Mouse (Mus musculus): Measurements from ENCODE around the gene Srpx2.
A peak's percentile ranks its signal among the peaks of the same experiment; 100 is the strongest.

The Srpx2 gene

GRCm38 (mm10) chrX:133908261-133908660, at the start of gene Srpx2:
Gene Srpx2, plus strand, starts transcription at chrX:133908426.
- DNase-seq (ENCODE audit: low spot score) = no peak

- no peak for DNase-seq (ENCODE audit: low spot score)
These were observed 38.5 kb upstream of the Srpx2 start for GRCm38 (mm10) chrX:133869743-133870142.

GRCm38 (mm10) chrX:133887308-133887707, 20.9 kb upstream of the Srpx2 start:
- DNase-seq (ENCODE audit: low spot score) = no peak

- no peak for DNase-seq (ENCODE audit: low spot score)
These were observed 20.1 kb upstream of the Srpx2 start for GRCm38 (mm10) chrX:133888111-133888510.

- peak; percentile 78 for DNase-seq (ENCODE audit: low spot score)
These were observed 10.1 kb upstream of the Srpx2 start, which contains the start of gene Tspan6 for GRCm38 (mm10) chrX:133898014-133898542. Gene Tspan6, minus strand, starts transcription at chrX:133898429.

GRCm38 (mm10) chrX:133911397-133912103, 3.3 kb downstream of the Srpx2 start:
- DNase-seq (ENCODE audit: low spot score) = no peak

GRCm38 (mm10) chrX:133913006-133913405, 4.8 kb downstream of the Srpx2 start:
- no peak for DNase-seq (ENCODE audit: low spot score)

GRCm38 (mm10) chrX:133914219-133914618, 6.0 kb downstream of the Srpx2 start:
- DNase-seq (ENCODE audit: low spot score) = no peak

- DNase-seq (ENCODE audit: low spot score) = no peak
These were observed 13.0 kb downstream of the Srpx2 start for GRCm38 (mm10) chrX:133921187-133921586.

- DNase-seq (ENCODE audit: low spot score) = no peak
These were observed 18.5 kb downstream of the Srpx2 start for GRCm38 (mm10) chrX:133926760-133927159.

- peak; percentile 40 for DNase-seq (ENCODE audit: low spot score)
These were observed 23.2 kb downstream of the Srpx2 start for GRCm38 (mm10) chrX:133931302-133932013.

- DNase-seq (ENCODE audit: low spot score) = no peak
These were observed 28.5 kb downstream of the Srpx2 start for GRCm38 (mm10) chrX:133936605-133937225.

GRCm38 (mm10) chrX:133939561-133939960, 31.3 kb downstream of the Srpx2 start:
- no peak for DNase-seq (ENCODE audit: low spot score)

- peak; percentile 65 for DNase-seq (ENCODE audit: low spot score)
These were observed 39.2 kb downstream of the Srpx2 start for GRCm38 (mm10) chrX:133947427-133947826.

- DNase-seq (ENCODE audit: low spot score) = no peak
These were observed 46.4 kb downstream of the Srpx2 start for GRCm38 (mm10) chrX:133954661-133955060.

GRCm38 (mm10) chrX:133960617-133961016, 52.4 kb downstream of the Srpx2 start:
- no peak for DNase-seq (ENCODE audit: low spot score)

GRCm38 (mm10) chrX:133964615-133965014, 56.4 kb downstream of the Srpx2 start:
- no peak for DNase-seq (ENCODE audit: low spot score)

- DNase-seq (ENCODE audit: low spot score) = no peak
These were observed 73.2 kb downstream of the Srpx2 start, which contains the start of gene Sytl4 for GRCm38 (mm10) chrX:133981231-133982002. Gene Sytl4, minus strand, starts transcription at chrX:133981812.
